Mouse (Mus musculus): ENCODE data around the gene Ccdc47. TPM values are rescaled to one million over a fixed set of nuclear protein-coding genes. Genes with fewer than 3 reads are reported as not detected.
A peak's percentile ranks its signal among the peaks of the same experiment; 100 is the strongest.

Gene Ccdc47
- polyA plus RNA-seq (2015; fragmentation: Nextera tagmentation; extraction: Ambion mirVana): 42.3 and 44.2 TPM in 2 replicates

GRCm38 (mm10) chr11:106215927-106216729 lies at the start of gene Ccdc47:
Gene Ccdc47 (minus strand): TSS chr11:106216344.
- Histone ChIP-seq H3K4me2 (ENCODE audit: low read depth, low read length) (peak within 1 kb of the TSS; percentile 93), H3K27ac (ENCODE audit: low read length) (peak within 1 kb of the TSS; percentile 100), H3K27me3 (ENCODE audit: control insufficient read depth, insufficient read depth, low read depth, low read length) (no peaks in the 10 kb centered on the region), H3K4me3 (ENCODE audit: low read depth, low read length) (peak within 1 kb of the TSS; percentile 97), H3K9me3 (replicated peaks; ENCODE audit: control insufficient read depth, low read length) (no peaks in the 10 kb centered on the region), H3K9ac (ENCODE audit: low read depth, low read length) (peak within 1 kb of the TSS; percentile 95), H3K36me3 (ENCODE audit: control insufficient read depth, insufficient read depth) (peaks cover 14% of the 10 kb centered on the region), H3K4me1 (ENCODE audit: control insufficient read depth, low read depth, low read length) (peaks cover 24% of the 10 kb centered on the region)
- under 1% methylated on average over 46 of the region's 46 CpGs for WGBS (ENCODE audit: insufficient replicate concordance)
- ATAC-seq (ENCODE audit: low read depth): peak; percentile 91

GRCm38 (mm10) chr11:106265570-106265969 lies 49.4 kb upstream of the Ccdc47 start:
- H3K4me2 ChIP-seq (ENCODE audit: low read depth, low read length): no peak overlapping the region
- H3K36me3 ChIP-seq (ENCODE audit: control insufficient read depth, insufficient read depth): peaks cover 63% of the 10 kb centered on the region
- no peaks in the 10 kb centered on the region for H3K27me3 ChIP-seq (ENCODE audit: control insufficient read depth, insufficient read depth, low read depth, low read length)
- 73% methylated on average over 4 of the region's 4 CpGs for WGBS (ENCODE audit: insufficient replicate concordance)
- no peak overlapping the region for H3K9ac ChIP-seq (ENCODE audit: low read depth, low read length)
- H3K4me1 ChIP-seq (ENCODE audit: control insufficient read depth, low read depth, low read length): peaks cover 22% of the 10 kb centered on the region
- no peak overlapping the region for H3K4me3 ChIP-seq (ENCODE audit: low read depth, low read length)
- ATAC-seq (ENCODE audit: low read depth): no peak
- no peak overlapping the region for H3K27ac ChIP-seq (ENCODE audit: low read length)
- H3K9me3 ChIP-seq (replicated peaks; ENCODE audit: control insufficient read depth, low read length): no peaks in the 10 kb centered on the region

GRCm38 (mm10) chr11:106264988-106265387 lies 48.8 kb upstream of the Ccdc47 start:
- 85% methylated on average over 15 of the region's 15 CpGs for WGBS (ENCODE audit: insufficient replicate concordance)

GRCm38 (mm10) chr11:106263963-106264362 lies 47.8 kb upstream of the Ccdc47 start:
- Histone ChIP-seq H3K4me3 (ENCODE audit: low read depth, low read length) (no peak overlapping the region), H3K9me3 (replicated peaks; ENCODE audit: control insufficient read depth, low read length) (no peaks in the 10 kb centered on the region), H3K27ac (ENCODE audit: low read length) (no peak overlapping the region), H3K4me2 (ENCODE audit: low read depth, low read length) (no peak overlapping the region), H3K9ac (ENCODE audit: low read depth, low read length) (no peak overlapping the region), H3K4me1 (ENCODE audit: control insufficient read depth, low read depth, low read length) (peaks cover 10% of the 10 kb centered on the region), H3K36me3 (ENCODE audit: control insufficient read depth, insufficient read depth) (peaks cover 65% of the 10 kb centered on the region), H3K27me3 (ENCODE audit: control insufficient read depth, insufficient read depth, low read depth, low read length) (no peaks in the 10 kb centered on the region)
- WGBS (ENCODE audit: insufficient replicate concordance): 78% methylated on average over 9 of the region's 9 CpGs
- no peak for ATAC-seq (ENCODE audit: low read depth)

More at GRCm38 (mm10) chr11:106264988-106265387, 48.8 kb upstream of the Ccdc47 start:
- H3K36me3 ChIP-seq (ENCODE audit: control insufficient read depth, insufficient read depth): peaks cover 63% of the 10 kb centered on the region
- H3K4me1 ChIP-seq (ENCODE audit: control insufficient read depth, low read depth, low read length): peaks cover 16% of the 10 kb centered on the region
- no peaks in the 10 kb centered on the region for H3K9me3 ChIP-seq (replicated peaks; ENCODE audit: control insufficient read depth, low read length)
- H3K9ac ChIP-seq (ENCODE audit: low read depth, low read length): no peak overlapping the region
- no peak overlapping the region for H3K4me2 ChIP-seq (ENCODE audit: low read depth, low read length)
- no peak overlapping the region for H3K27ac ChIP-seq (ENCODE audit: low read length)
- ATAC-seq (ENCODE audit: low read depth): no peak
- H3K27me3 ChIP-seq (ENCODE audit: control insufficient read depth, insufficient read depth, low read depth, low read length): no peaks in the 10 kb centered on the region
- no peak overlapping the region for H3K4me3 ChIP-seq (ENCODE audit: low read depth, low read length)

- Histone ChIP-seq H3K36me3 (ENCODE audit: control insufficient read depth, insufficient read depth) (peaks cover 58% of the 10 kb centered on the region), H3K9ac (ENCODE audit: low read depth, low read length) (no peak overlapping the region), H3K4me1 (ENCODE audit: control insufficient read depth, low read depth, low read length) (peaks cover 13% of the 10 kb centered on the region), H3K27me3 (ENCODE audit: control insufficient read depth, insufficient read depth, low read depth, low read length) (no peaks in the 10 kb centered on the region), H3K4me2 (ENCODE audit: low read depth, low read length) (no peak overlapping the region), H3K9me3 (replicated peaks; ENCODE audit: control insufficient read depth, low read length) (no peaks in the 10 kb centered on the region), H3K27ac (ENCODE audit: low read length) (no peak overlapping the region), H3K4me3 (ENCODE audit: low read depth, low read length) (no peak overlapping the region)
- no peak for ATAC-seq (ENCODE audit: low read depth)
- WGBS (ENCODE audit: insufficient replicate concordance): 85% methylated on average over 14 of the region's 14 CpGs
These were observed 44.8 kb upstream of the Ccdc47 start for GRCm38 (mm10) chr11:106260826-106261450.

- no peaks in the 10 kb centered on the region for H3K27me3 ChIP-seq (ENCODE audit: control insufficient read depth, insufficient read depth, low read depth, low read length)
- no peaks in the 10 kb centered on the region for H3K9me3 ChIP-seq (replicated peaks; ENCODE audit: control insufficient read depth, low read length)
- H3K27ac ChIP-seq (ENCODE audit: low read length): no peak overlapping the region; the same call in 1 of the 2 replicates
- H3K4me2 ChIP-seq (ENCODE audit: low read depth, low read length): peak overlapping the region; percentile 90
- 53% methylated on average over 5 of the region's 5 CpGs for WGBS (ENCODE audit: insufficient replicate concordance)
- peak overlapping the region; percentile 87 for H3K9ac ChIP-seq (ENCODE audit: low read depth, low read length)
- peaks cover 32% of the 10 kb centered on the region for H3K36me3 ChIP-seq (ENCODE audit: control insufficient read depth, insufficient read depth)
- peak overlapping the region; percentile 92 for H3K4me3 ChIP-seq (ENCODE audit: low read depth, low read length)
- H3K4me1 ChIP-seq (ENCODE audit: control insufficient read depth, low read depth, low read length): peaks cover 20% of the 10 kb centered on the region
- no peak for ATAC-seq (ENCODE audit: low read depth)
These were observed 40.6 kb upstream of the Ccdc47 start for GRCm38 (mm10) chr11:106256775-106257174.

GRCm38 (mm10) chr11:106255685-106256451 lies 39.7 kb upstream of the Ccdc47 start, which contains the start of the genes Ftsj3 and Psmc5:
Gene Ftsj3 (minus strand): TSS chr11:106256079.
Gene Psmc5 (plus strand): TSS chr11:106256154.
- WGBS (ENCODE audit: insufficient replicate concordance): under 1% methylated on average over 42 of the region's 42 CpGs

GRCm38 (mm10) chr11:106255174-106255573 lies 39.0 kb upstream of the Ccdc47 start:
- no peak for ATAC-seq (ENCODE audit: low read depth)
- H3K9me3 ChIP-seq (replicated peaks; ENCODE audit: control insufficient read depth, low read length): no peaks in the 10 kb centered on the region
- H3K4me3 ChIP-seq (ENCODE audit: low read depth, low read length): peak overlapping the region; percentile 92
- H3K27ac ChIP-seq (ENCODE audit: low read length): peak overlapping the region; percentile 83
- peaks cover 29% of the 10 kb centered on the region for H3K36me3 ChIP-seq (ENCODE audit: control insufficient read depth, insufficient read depth)
- no peaks in the 10 kb centered on the region for H3K27me3 ChIP-seq (ENCODE audit: control insufficient read depth, insufficient read depth, low read depth, low read length)
- peaks cover 20% of the 10 kb centered on the region for H3K4me1 ChIP-seq (ENCODE audit: control insufficient read depth, low read depth, low read length)
- peak overlapping the region; percentile 75 for H3K9ac ChIP-seq (ENCODE audit: low read depth, low read length)
- 1% methylated on average over 22 of the region's 22 CpGs for WGBS (ENCODE audit: insufficient replicate concordance)
- H3K4me2 ChIP-seq (ENCODE audit: low read depth, low read length): peak overlapping the region; percentile 90

More at GRCm38 (mm10) chr11:106255685-106256451, 39.7 kb upstream of the Ccdc47 start, which contains the start of the genes Ftsj3 and Psmc5:
- peaks cover 25% of the 10 kb centered on the region for H3K36me3 ChIP-seq (ENCODE audit: control insufficient read depth, insufficient read depth)
- H3K4me3 ChIP-seq (ENCODE audit: low read depth, low read length): peak within 1 kb of the TSS; percentile 92
- H3K27ac ChIP-seq (ENCODE audit: low read length): peak within 1 kb of the TSS; percentile 83
- peak; percentile 96 for ATAC-seq (ENCODE audit: low read depth)
- H3K27me3 ChIP-seq (ENCODE audit: control insufficient read depth, insufficient read depth, low read depth, low read length): no peaks in the 10 kb centered on the region
- peaks cover 20% of the 10 kb centered on the region for H3K4me1 ChIP-seq (ENCODE audit: control insufficient read depth, low read depth, low read length)
- H3K9ac ChIP-seq (ENCODE audit: low read depth, low read length): peak within 1 kb of the TSS; percentile 87
- peak within 1 kb of the TSS; percentile 90 for H3K4me2 ChIP-seq (ENCODE audit: low read depth, low read length)
- no peaks in the 10 kb centered on the region for H3K9me3 ChIP-seq (replicated peaks; ENCODE audit: control insufficient read depth, low read length)
